Mouse (Mus musculus): ENCODE results near the gene Rps6ka3.

DNA sequence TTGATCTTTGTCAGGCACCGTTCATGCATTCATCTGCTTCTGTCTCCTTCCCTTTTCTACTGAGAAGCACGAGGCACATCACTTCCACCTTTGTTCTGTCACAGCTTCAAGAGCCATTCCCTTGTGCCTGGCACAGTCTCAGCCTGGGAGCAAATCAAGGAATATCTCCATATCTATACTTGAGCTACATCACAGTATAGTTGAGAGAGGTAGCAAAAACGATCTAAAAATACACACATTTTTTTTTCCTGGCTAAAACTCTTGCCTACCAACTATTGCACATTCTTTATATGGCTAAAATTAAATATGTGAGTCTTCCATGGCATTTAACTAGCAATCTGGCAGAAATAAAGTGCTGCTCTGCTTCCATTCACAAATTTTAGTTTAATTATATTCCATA, 5.1 kb downstream of the Rps6ka3 start:
- TF ChIP-seq POLR2A (IDR thresholded peaks at IDR 0.05; ENCODE audit: low read depth, low read length) = no peak
- TF ChIP-seq CTCF (IDR thresholded peaks at IDR 0.05; ENCODE audit: extremely low read depth, insufficient read depth, insufficient read length, insufficient replicate concordance) = no peak
